Mouse (Mus musculus) lung, postnatal 0 days (tissue): ENCODE data around the gene Plekhh2.

Source experiments
- CTCF ChIP-seq: IDR thresholded peaks from 2 replicates; pipeline ENCODE4 v1.5.1; 2016; ENCODE audit warnings: antibody characterized with exemption, mild to moderate bottlenecking
- EP300 ChIP-seq: IDR thresholded peaks from 2 replicates; pipeline ENCODE4 v1.6.1; 2016; ENCODE audit warnings: antibody characterized with exemption, mild to moderate bottlenecking, control low read depth

DNA sequence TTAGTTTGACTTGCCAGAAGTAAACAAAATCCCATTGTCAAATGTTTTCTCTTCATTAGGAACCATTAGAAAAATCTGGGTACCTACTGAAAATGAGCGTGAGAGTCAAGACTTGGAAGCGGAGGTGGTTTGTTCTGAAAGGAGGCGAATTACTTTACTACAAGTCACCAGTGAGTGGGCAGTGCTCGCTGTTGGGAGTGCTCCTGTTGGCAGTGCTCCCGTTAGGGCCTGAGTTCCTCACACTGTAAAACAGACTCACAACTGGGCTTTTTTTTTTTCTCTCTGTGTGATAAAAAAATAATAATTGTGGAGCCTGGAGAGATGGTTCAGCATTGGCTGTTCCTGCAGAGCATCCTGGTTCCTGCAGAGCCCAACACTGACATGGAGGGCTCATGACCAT lies 63.4 kb downstream of the Plekhh2 start:
- TF ChIP-seq CTCF, result no peak
- no peak for TF ChIP-seq EP300
